Mouse (Mus musculus): ENCODE data around the gene Adprh. TPM values are rescaled to one million over a fixed set of nuclear protein-coding genes. Genes with fewer than 3 reads are reported as not detected.

Adprh gene
- polyA plus RNA-seq, 1 experiment from 2014 or later = 90.5 TPM

GRCm38 (mm10) chr16:38434295-38434795 is 18.2 kb downstream of the Adprh start:
- Histone ChIP-seq H3K27ac (replicated peaks in 1 of 2; ENCODE audit: control insufficient read depth in 1 of 2, insufficient read depth in 1 of 2, low read depth in 2 of 2, low read length in 2 of 2) (no peak overlapping the region), H3K27me3 (ENCODE audit: control insufficient read depth, insufficient read depth, low read length) (no peaks in the 10 kb centered on the region), H3K9me3 (ENCODE audit: control insufficient read depth, low read length) (no peaks in the 10 kb centered on the region), H3K36me3 (ENCODE audit: control insufficient read depth, insufficient read depth, low read length) (no peaks in the 10 kb centered on the region), H3K4me2 (ENCODE audit: low read length) (no peak overlapping the region), H3K4me3 (ENCODE audit: control insufficient read depth in 1 of 2, insufficient read depth in 1 of 2, low read depth in 1 of 2, low read length in 2 of 2) (no peak overlapping the region), H3K4me1 (ENCODE audit: control insufficient read depth in 2 of 2, insufficient read depth in 2 of 2, low read length in 2 of 2) (peaks cover 9 to 11% of the 10 kb centered on the region in 2 experiments), H3K9ac (ENCODE audit: low read length) (no peak overlapping the region)
- no peak for ATAC-seq (ENCODE audit: insufficient number of reproducible peaks, insufficient read depth, low FRiP score, low read depth)
- WGBS = 91% methylated on average over 4 of the region's 4 CpGs

- Histone ChIP-seq H3K4me3 (ENCODE audit: control insufficient read depth in 1 of 2, insufficient read depth in 1 of 2, low read depth in 1 of 2, low read length in 2 of 2) (no peak overlapping the region), H3K9ac (ENCODE audit: low read length) (no peak overlapping the region), H3K27me3 (ENCODE audit: control insufficient read depth, insufficient read depth, low read length) (no peaks in the 10 kb centered on the region), H3K27ac (replicated peaks in 1 of 2; ENCODE audit: control insufficient read depth in 1 of 2, insufficient read depth in 1 of 2, low read depth in 2 of 2, low read length in 2 of 2) (no peak overlapping the region), H3K4me1 (ENCODE audit: control insufficient read depth in 2 of 2, insufficient read depth in 2 of 2, low read length in 2 of 2) (peaks cover 9 to 11% of the 10 kb centered on the region in 2 experiments), H3K36me3 (ENCODE audit: control insufficient read depth, insufficient read depth, low read length) (no peaks in the 10 kb centered on the region), H3K9me3 (ENCODE audit: control insufficient read depth, low read length) (no peaks in the 10 kb centered on the region), H3K4me2 (ENCODE audit: low read length) (no peak overlapping the region)
- no peak for ATAC-seq (ENCODE audit: insufficient number of reproducible peaks, insufficient read depth, low FRiP score, low read depth)
- WGBS = 87% methylated on average over 8 of the region's 8 CpGs
Observed at GRCm38 (mm10) chr16:38433514-38433913, 19.0 kb downstream of the Adprh start.

DNA sequence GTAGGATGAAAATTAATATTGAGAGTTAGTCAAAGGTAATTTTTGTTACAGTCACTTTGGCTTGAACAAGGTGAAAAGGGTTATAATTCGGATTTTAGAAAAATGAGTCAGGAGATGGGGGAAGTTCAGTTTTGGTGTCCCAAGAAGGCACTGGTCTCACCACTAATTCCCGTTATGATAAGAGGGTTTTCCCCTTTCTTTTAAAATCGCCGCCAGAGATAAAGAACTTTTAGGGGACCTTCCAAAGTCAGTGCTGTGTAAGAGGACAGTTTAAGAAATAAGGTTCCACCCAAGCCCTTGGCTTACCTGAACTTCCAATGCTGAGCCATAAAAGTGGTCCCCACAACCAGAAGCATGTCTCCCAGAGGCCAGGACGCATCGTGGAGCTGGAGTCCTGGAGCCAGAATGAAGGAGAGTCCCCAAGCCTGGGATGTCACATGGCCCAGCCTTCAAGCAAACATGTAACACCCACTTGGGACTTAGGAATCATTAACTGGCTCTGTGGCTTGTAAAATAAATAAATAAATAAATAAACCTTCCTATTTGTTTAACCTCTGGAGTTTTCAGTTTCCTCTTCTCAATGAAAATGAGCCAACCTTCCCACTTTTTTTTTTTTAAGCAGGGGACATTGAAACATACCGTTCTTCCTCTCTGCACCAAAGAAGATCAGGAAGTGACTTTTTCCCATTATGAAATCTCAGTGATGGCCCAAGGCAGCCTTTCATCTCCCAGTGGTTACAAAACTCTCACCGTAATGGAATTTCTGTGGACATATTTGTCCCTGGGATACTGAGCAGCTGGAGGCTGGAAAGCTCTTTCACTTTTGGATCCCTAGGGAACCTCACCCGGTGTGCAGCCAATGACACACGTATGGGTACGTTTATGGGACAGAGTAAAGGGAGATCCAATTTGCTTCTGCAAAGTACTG is 19.7 kb downstream of the Adprh start, which contains the start of gene Pla1a:
Gene Pla1a, minus strand, starts transcription at position 648 of the 928 bp plus-strand sequence.
- H3K36me3 ChIP-seq (ENCODE audit: control insufficient read depth, insufficient read depth, low read length) = no peaks in the 10 kb centered on the region
- no peak within 1 kb of the TSS for H3K4me2 ChIP-seq (ENCODE audit: low read length)
- no peak within 1 kb of the TSS for H3K27ac ChIP-seq (replicated peaks in 1 of 2; ENCODE audit: control insufficient read depth in 1 of 2, insufficient read depth in 1 of 2, low read depth in 2 of 2, low read length in 2 of 2)
- WGBS = 64% methylated on average over 11 of the region's 11 CpGs
- H3K9me3 ChIP-seq (ENCODE audit: control insufficient read depth, low read length) = no peaks in the 10 kb centered on the region
- H3K4me1 ChIP-seq (ENCODE audit: control insufficient read depth in 2 of 2, insufficient read depth in 2 of 2, low read length in 2 of 2) = peaks cover 9 to 11% of the 10 kb centered on the region in 2 experiments
- H3K27me3 ChIP-seq (ENCODE audit: control insufficient read depth, insufficient read depth, low read length) = no peaks in the 10 kb centered on the region
- no peak for ATAC-seq (ENCODE audit: insufficient number of reproducible peaks, insufficient read depth, low FRiP score, low read depth)
- no peak within 1 kb of the TSS for H3K4me3 ChIP-seq (ENCODE audit: control insufficient read depth in 1 of 2, insufficient read depth in 1 of 2, low read depth in 1 of 2, low read length in 2 of 2)
- no peak within 1 kb of the TSS for H3K9ac ChIP-seq (ENCODE audit: low read length)

- Histone ChIP-seq H3K27ac (replicated peaks in 1 of 2; ENCODE audit: control insufficient read depth in 1 of 2, insufficient read depth in 1 of 2, low read depth in 2 of 2, low read length in 2 of 2) (0 out of 4 replicates have a peak overlapping the region, but pooled peaks of 1 of the 2 experiments have one; percentile 33), H3K9ac (ENCODE audit: low read length) (no peak overlapping the region), H3K27me3 (ENCODE audit: control insufficient read depth, insufficient read depth, low read length) (no peaks in the 10 kb centered on the region), H3K4me1 (ENCODE audit: control insufficient read depth in 2 of 2, insufficient read depth in 2 of 2, low read length in 2 of 2) (peaks cover 9 to 11% of the 10 kb centered on the region in 2 experiments), H3K9me3 (ENCODE audit: control insufficient read depth, low read length) (no peaks in the 10 kb centered on the region), H3K4me3 (ENCODE audit: control insufficient read depth in 1 of 2, insufficient read depth in 1 of 2, low read depth in 1 of 2, low read length in 2 of 2) (no peak overlapping the region), H3K36me3 (ENCODE audit: control insufficient read depth, insufficient read depth, low read length) (no peaks in the 10 kb centered on the region), H3K4me2 (ENCODE audit: low read length) (peak overlapping the region; percentile 29)
- no peak for ATAC-seq (ENCODE audit: insufficient number of reproducible peaks, insufficient read depth, low FRiP score, low read depth)
- WGBS = 18% methylated on average over 13 of the region's 13 CpGs
Observed at GRCm38 (mm10) chr16:38431446-38432185, 20.9 kb downstream of the Adprh start.

DNA sequence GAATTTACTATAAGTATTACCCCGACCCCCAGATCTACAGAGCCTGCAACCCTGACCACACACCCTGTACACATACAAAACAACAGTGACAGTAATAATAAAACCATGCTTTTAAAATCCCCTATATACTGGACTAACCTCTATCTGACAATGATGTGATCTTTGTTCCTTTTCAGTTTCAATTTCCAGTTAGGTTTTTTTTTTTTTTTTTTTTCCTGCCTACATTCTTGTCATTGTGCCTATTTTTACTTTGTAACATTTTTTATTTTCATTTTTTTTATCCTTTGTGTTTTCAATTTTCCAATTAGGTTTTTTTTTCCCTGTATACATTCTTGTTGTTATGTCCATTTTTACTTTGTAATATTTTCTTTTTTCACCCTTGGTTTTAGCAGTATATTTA is 26.7 kb downstream of the Adprh start:
- Histone ChIP-seq H3K9me3 (ENCODE audit: control insufficient read depth, low read length) (no peaks in the 10 kb centered on the region), H3K27me3 (ENCODE audit: control insufficient read depth, insufficient read depth, low read length) (no peaks in the 10 kb centered on the region), H3K4me1 (ENCODE audit: control insufficient read depth in 2 of 2, insufficient read depth in 2 of 2, low read length in 2 of 2) (no peaks in the 10 kb centered on the region), H3K9ac (ENCODE audit: low read length) (no peak overlapping the region), H3K4me2 (ENCODE audit: low read length) (no peak overlapping the region), H3K27ac (replicated peaks in 1 of 2; ENCODE audit: control insufficient read depth in 1 of 2, insufficient read depth in 1 of 2, low read depth in 2 of 2, low read length in 2 of 2) (no peak overlapping the region), H3K36me3 (ENCODE audit: control insufficient read depth, insufficient read depth, low read length) (no peaks in the 10 kb centered on the region), H3K4me3 (ENCODE audit: control insufficient read depth in 1 of 2, insufficient read depth in 1 of 2, low read depth in 1 of 2, low read length in 2 of 2) (no peak overlapping the region)
- 82% methylated on average over 1 of the region's 1 CpGs for WGBS
- no peak for ATAC-seq (ENCODE audit: insufficient number of reproducible peaks, insufficient read depth, low FRiP score, low read depth)

- no peak overlapping the region for H3K9ac ChIP-seq (ENCODE audit: low read length)
- no peak for ATAC-seq (ENCODE audit: insufficient number of reproducible peaks, insufficient read depth, low FRiP score, low read depth)
- no peaks in the 10 kb centered on the region for H3K36me3 ChIP-seq (ENCODE audit: control insufficient read depth, insufficient read depth, low read length)
- WGBS = 76% methylated on average over 2 of the region's 2 CpGs
- no peaks in the 10 kb centered on the region for H3K4me1 ChIP-seq (ENCODE audit: control insufficient read depth in 2 of 2, insufficient read depth in 2 of 2, low read length in 2 of 2)
- no peak overlapping the region for H3K4me3 ChIP-seq (ENCODE audit: control insufficient read depth in 1 of 2, insufficient read depth in 1 of 2, low read depth in 1 of 2, low read length in 2 of 2)
- no peak overlapping the region for H3K27ac ChIP-seq (replicated peaks in 1 of 2; ENCODE audit: control insufficient read depth in 1 of 2, insufficient read depth in 1 of 2, low read depth in 2 of 2, low read length in 2 of 2)
- H3K27me3 ChIP-seq (ENCODE audit: control insufficient read depth, insufficient read depth, low read length) = no peaks in the 10 kb centered on the region
- H3K9me3 ChIP-seq (ENCODE audit: control insufficient read depth, low read length) = no peaks in the 10 kb centered on the region
- no peak overlapping the region for H3K4me2 ChIP-seq (ENCODE audit: low read length)
Observed at GRCm38 (mm10) chr16:38425374-38425773, 27.1 kb downstream of the Adprh start.

DNA sequence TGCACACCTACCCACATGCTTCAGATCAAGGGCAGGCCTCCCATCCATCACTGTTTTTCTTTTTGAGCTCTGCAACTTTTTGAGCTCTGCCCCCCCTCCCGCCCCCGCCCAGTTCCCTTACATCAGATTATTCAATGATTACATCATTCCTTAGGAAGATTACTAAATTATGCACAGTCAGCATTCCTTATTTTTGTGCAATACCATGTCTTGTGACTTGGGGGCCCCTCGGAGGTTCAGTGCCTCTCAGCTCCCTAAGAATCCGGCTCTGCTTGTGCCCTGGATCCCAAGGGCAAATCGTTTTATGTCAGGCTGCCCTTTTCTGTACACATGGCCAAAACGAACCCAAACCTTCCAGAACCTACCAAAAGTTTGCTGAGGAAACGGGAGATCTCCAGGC is 37.5 kb downstream of the Adprh start:
- no peaks in the 10 kb centered on the region for H3K27me3 ChIP-seq (ENCODE audit: control insufficient read depth, insufficient read depth, low read length)
- 82% methylated on average over 7 of the region's 7 CpGs for WGBS
- no peaks in the 10 kb centered on the region for H3K4me1 ChIP-seq (ENCODE audit: control insufficient read depth in 2 of 2, insufficient read depth in 2 of 2, low read length in 2 of 2)
- H3K36me3 ChIP-seq (ENCODE audit: control insufficient read depth, insufficient read depth, low read length) = no peaks in the 10 kb centered on the region
- H3K9me3 ChIP-seq (ENCODE audit: control insufficient read depth, low read length) = no peaks in the 10 kb centered on the region
- H3K9ac ChIP-seq (ENCODE audit: low read length) = no peak overlapping the region
- no peak overlapping the region for H3K27ac ChIP-seq (replicated peaks in 1 of 2; ENCODE audit: control insufficient read depth in 1 of 2, insufficient read depth in 1 of 2, low read depth in 2 of 2, low read length in 2 of 2)
- H3K4me3 ChIP-seq (ENCODE audit: control insufficient read depth in 1 of 2, insufficient read depth in 1 of 2, low read depth in 1 of 2, low read length in 2 of 2) = no peak overlapping the region
- H3K4me2 ChIP-seq (ENCODE audit: low read length) = no peak overlapping the region
- ATAC-seq (ENCODE audit: insufficient number of reproducible peaks, insufficient read depth, low FRiP score, low read depth) = no peak

Data from heart, embryonic 14.5 days (tissue).